Mouse (Mus musculus) MEL (cell line): Measurements from ENCODE around the gene Gm49378. TPM values are rescaled to one million over a fixed set of nuclear protein-coding genes. Genes with fewer than 3 reads are reported as not detected.

Experiments used
- DNase-seq: peaks from one replicate; pipeline ENCODE4 v3.0.0; 2011; ENCODE audit warnings: low read depth, low spot score
- H3K27ac ChIP-seq: 2 replicates; pipeline ENCODE4 v1.5.1; 2012; ENCODE audit warnings: low read depth, mild to moderate bottlenecking, control low read depth, low read length, moderate library complexity; ENCODE audit not compliant: control insufficient read depth
- H3K27me3 ChIP-seq, 2 experiments: fragments of 150-350 bp in 1 of 2; sonication (generic) in 1 of 2; 2 replicates each; pipeline ENCODE4 v1.6.1; 2012; ENCODE audit warnings: low read length in 2 of 2, mild to moderate bottlenecking in 2 of 2, improper control_type of control experiment in 1 of 2, moderate library complexity in 1 of 2; ENCODE audit not compliant: insufficient read depth in 2 of 2, control insufficient read depth in 1 of 2
- H3K36me3 ChIP-seq, 2 experiments: 2 replicates each; pipeline ENCODE4 v1.6.1; 2012 to 2014; ENCODE audit warnings: low read length in 2 of 2, improper control_type of control experiment in 1 of 2, inconsistent platforms in 1 of 2, mild to moderate bottlenecking in 1 of 2; ENCODE audit not compliant: insufficient read depth in 2 of 2, control insufficient read depth in 1 of 2
- H3K4me1 ChIP-seq, 2 experiments: fragments of 150-350 bp in 1 of 2; sonication (generic) in 1 of 2; 2 replicates each; pipeline ENCODE4 v1.6.1; 2012; ENCODE audit warnings: low read length in 2 of 2, improper control_type of control experiment in 1 of 2, mild to moderate bottlenecking in 1 of 2; ENCODE audit not compliant: insufficient read depth in 2 of 2, control insufficient read depth in 1 of 2
- H3K4me3 ChIP-seq, 2 experiments: fragments of 150-350 bp in 1 of 2; sonication (generic) in 1 of 2; 2 replicates each; pipeline ENCODE4 v1.5.1; 2012; ENCODE audit warnings: low read depth in 2 of 2, low read length in 2 of 2, mild to moderate bottlenecking in 2 of 2, moderate library complexity in 2 of 2, control low read depth in 1 of 2, improper control_type of control experiment in 1 of 2; ENCODE audit not compliant: control insufficient read depth in 1 of 2, insufficient read depth in 1 of 2
- H3K79me2 ChIP-seq: 2 replicates; pipeline ENCODE4 v1.6.1; 2012; ENCODE audit warnings: mild to moderate bottlenecking, low read length, moderate library complexity; ENCODE audit not compliant: control insufficient read depth, poor library complexity, insufficient read depth
- H3K9ac ChIP-seq: 2 replicates; pipeline ENCODE4 v1.6.1; 2012; ENCODE audit warnings: low read depth, mild to moderate bottlenecking, control low read depth, low read length, moderate library complexity; ENCODE audit not compliant: control insufficient read depth, poor library complexity, severe bottlenecking
- H3K9me3 ChIP-seq: fragments of 150-350 bp; sonication (generic); replicated peaks from 2 replicates; pipeline ENCODE4 v1.6.1; 2012; ENCODE audit warnings: mild to moderate bottlenecking, low read length, improper control_type of control experiment, moderate library complexity; ENCODE audit not compliant: insufficient read depth
- BHLHE40 ChIP-seq: IDR thresholded peaks from 2 replicates; pipeline ENCODE4 v1.6.1; 2012; ENCODE audit warnings: low read depth, mild to moderate bottlenecking, inconsistent platforms, low read length, improper control_type of control experiment, borderline replicate concordance
- CHD1 ChIP-seq: IDR thresholded peaks from 2 replicates; pipeline ENCODE4 v1.6.1; 2012; ENCODE audit warnings: low read depth, mild to moderate bottlenecking, inconsistent platforms, low read length, improper control_type of control experiment
- CHD2 ChIP-seq: IDR thresholded peaks from 2 replicates; pipeline ENCODE4 v1.6.1; 2011; ENCODE audit warnings: low read length, improper control_type of control experiment
- ELF1 ChIP-seq: IDR thresholded peaks from 2 replicates; pipeline ENCODE4 v1.6.1; 2014; ENCODE audit warnings: low read depth, mild to moderate bottlenecking, inconsistent platforms, low read length, improper control_type of control experiment, moderate library complexity
- GABPA ChIP-seq: IDR thresholded peaks from 2 replicates; pipeline ENCODE4 v1.6.1; 2012; ENCODE audit warnings: low read depth, mild to moderate bottlenecking, inconsistent platforms, low read length, improper control_type of control experiment, moderate library complexity
- KAT2A ChIP-seq: conservative IDR thresholded peaks from 2 replicates; pipeline ENCODE4 v1.6.1; 2012; ENCODE audit warnings: low read depth, low read length, improper control_type of control experiment, inconsistent platforms
- MAFK ChIP-seq: IDR thresholded peaks from 2 replicates; pipeline ENCODE4 v1.6.1; 2011; ENCODE audit warnings: low read depth, mild to moderate bottlenecking, low read length, improper control_type of control experiment, borderline replicate concordance
- MAX ChIP-seq: IDR thresholded peaks from 2 replicates; pipeline ENCODE4 v1.6.1; 2011; ENCODE audit warnings: low read length, improper control_type of control experiment
- MAZ ChIP-seq: IDR thresholded peaks from 2 replicates; pipeline ENCODE4 v1.6.1; 2012; ENCODE audit warnings: low read depth, mild to moderate bottlenecking, inconsistent platforms, low read length, improper control_type of control experiment
- MYB ChIP-seq: IDR thresholded peaks from 2 replicates; pipeline ENCODE4 v1.6.1; 2011; ENCODE audit warnings: mild to moderate bottlenecking, low read depth, low read length, improper control_type of control experiment
- NELFE ChIP-seq: IDR thresholded peaks from 2 replicates; pipeline ENCODE4 v1.6.1; 2011; ENCODE audit warnings: low read depth, low read length, improper control_type of control experiment
- POLR2AphosphoS2 ChIP-seq: IDR thresholded peaks from 2 replicates; pipeline ENCODE4 v1.6.1; 2011; ENCODE audit warnings: low read length, improper control_type of control experiment
- SIN3A ChIP-seq: IDR thresholded peaks from 2 replicates; pipeline ENCODE4 v1.6.1; 2012; ENCODE audit warnings: low read length, improper control_type of control experiment, inconsistent platforms
- SMC3 ChIP-seq: IDR thresholded peaks from 2 replicates; pipeline ENCODE4 v1.6.1; 2011; ENCODE audit warnings: low read depth, low read length, improper control_type of control experiment
- TCF12 ChIP-seq: IDR thresholded peaks from 2 replicates; pipeline ENCODE4 v1.6.1; 2014; ENCODE audit warnings: low read depth, mild to moderate bottlenecking, inconsistent platforms, low read length, improper control_type of control experiment, moderate library complexity
- UBTF ChIP-seq: IDR thresholded peaks from 2 replicates; pipeline ENCODE4 v1.6.1; 2012; ENCODE audit warnings: low read depth, mild to moderate bottlenecking, inconsistent platforms, low read length, improper control_type of control experiment, moderate library complexity, borderline replicate concordance; ENCODE audit not compliant: insufficient read depth
- USF1 ChIP-seq: IDR thresholded peaks from 2 replicates; pipeline ENCODE4 v1.6.1; 2014; ENCODE audit warnings: low read depth, mild to moderate bottlenecking, inconsistent platforms, low read length, improper control_type of control experiment, moderate library complexity
- ZKSCAN1 ChIP-seq: IDR thresholded peaks from 2 replicates; pipeline ENCODE4 v1.6.1; 2012; ENCODE audit warnings: low read depth, mild to moderate bottlenecking, inconsistent platforms, low read length, improper control_type of control experiment, moderate library complexity
- ZNF384 ChIP-seq: IDR thresholded peaks from 2 replicates; pipeline ENCODE4 v1.6.1; 2012; ENCODE audit warnings: low read depth, mild to moderate bottlenecking, inconsistent platforms, low read length, improper control_type of control experiment
- polyA plus RNA-seq, 2 experiments: library from polyadenylated mRNA; stranded (reverse) in 1 of 2; unstranded in 1 of 2; fragments of >175 nt in 1 of 2; fragments of >200 nt in 1 of 2; gene quantifications; 2 replicates each; pipeline versions ENCODE4 v1.2.1 to v1.2.4; 2012; ENCODE audit warnings: low replicate concordance in 2 of 2, low read depth in 1 of 2; ENCODE audit not compliant: insufficient read length in 2 of 2, insufficient read depth in 1 of 2, missing spikeins in 1 of 2
- total RNA-seq: library from RNA; depleted of rRNA; stranded (reverse); fragments of 300-350 nt; gene quantifications from 2 replicates; pipeline ENCODE4 v1.2.3, GENCODE M21; 2012

Gene Gm49378
- total and polyA plus RNA-seq, 3 experiments = 4.6 TPM; not detected in 2

GRCm38 (mm10) chr14:55617822-55618221, 19.9 kb downstream of the Gm49378 start, which contains the start of gene Rec8:
Gene Rec8 (plus strand): TSS chr14:55618037.
- peak within 1 kb of the TSS; percentile 69 for H3K27ac ChIP-seq
- H3K9ac ChIP-seq = peak within 1 kb of the TSS; percentile 49
- peaks cover 11 to 47% of the 10 kb centered on the region in 2 experiments for H3K4me1 ChIP-seq
- H3K4me3 ChIP-seq = peak within 1 kb of the TSS; percentile 47 to 57
- TF ChIP-seq USF1 (no peak), POLR2AphosphoS2 (no peak), SIN3A (no peak), NELFE (no peak)
- H3K79me2 ChIP-seq = no peaks in the 10 kb centered on the region
- H3K36me3 ChIP-seq = peaks cover 0 to 26% of the 10 kb centered on the region in 2 experiments; a peak in 2 of 4 replicates
- no peak for DNase-seq
- H3K27me3 ChIP-seq = no peaks in the 10 kb centered on the region
- H3K9me3 ChIP-seq = no peaks in the 10 kb centered on the region

DNA sequence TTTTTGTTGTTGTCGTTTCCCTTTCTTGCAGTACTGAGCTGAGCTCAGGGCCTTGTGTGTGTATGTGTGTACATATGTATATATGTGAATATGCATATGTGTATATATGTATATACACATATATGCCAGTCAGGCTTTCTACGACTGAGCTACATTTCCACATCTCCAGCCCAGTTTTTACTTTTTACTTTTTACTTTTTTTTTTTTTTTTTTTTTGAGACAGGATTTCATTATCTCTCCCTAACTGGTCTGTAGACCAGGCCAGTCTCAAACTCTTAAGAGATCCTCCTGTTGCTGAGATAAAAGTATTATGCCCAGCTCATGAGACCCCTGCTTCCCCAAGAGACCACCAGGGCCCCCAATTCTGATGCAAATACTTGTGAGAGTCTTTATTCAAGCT, 20.9 kb downstream of the Gm49378 start:
- Histone ChIP-seq H3K4me3 (no peak overlapping the region), H3K27ac (no peak overlapping the region), H3K79me2 (no peaks in the 10 kb centered on the region), H3K9me3 (no peaks in the 10 kb centered on the region), H3K9ac (no peak overlapping the region), H3K36me3 (peaks cover 0 to 27% of the 10 kb centered on the region in 2 experiments; a peak in 2 of 4 replicates), H3K4me1 (peaks cover 11 to 51% of the 10 kb centered on the region in 2 experiments), H3K27me3 (no peaks in the 10 kb centered on the region)
- DNase-seq = no peak
- TF ChIP-seq MAZ (no peak), MYB (no peak), MAX (no peak), NELFE (no peak), ZKSCAN1 (no peak), ZNF384 (peak; percentile 96)

DNA sequence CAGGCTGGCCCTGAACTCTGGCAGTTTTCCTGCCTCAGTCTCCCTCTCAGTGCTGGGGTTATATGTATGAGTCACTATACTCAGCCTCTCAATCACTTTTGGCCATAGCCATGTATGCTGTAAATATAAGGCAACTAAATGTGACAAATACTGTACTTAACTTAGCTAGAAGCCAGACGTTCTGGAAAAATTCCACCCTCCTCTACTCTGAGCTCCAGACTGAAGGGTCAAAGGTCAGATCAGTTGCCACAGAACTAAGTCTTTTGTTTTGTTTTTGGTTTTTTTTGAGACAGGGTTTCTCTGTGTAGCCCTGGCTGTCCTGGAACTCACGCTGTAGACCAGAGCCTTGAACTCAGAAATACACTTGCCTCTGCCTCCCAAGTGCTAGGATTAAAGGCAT, 21.8 kb downstream of the Gm49378 start:
- H3K9ac ChIP-seq = no peak overlapping the region
- no peaks in the 10 kb centered on the region for H3K79me2 ChIP-seq
- TF ChIP-seq KAT2A (no peak), POLR2AphosphoS2 (no peak), MAFK (no peak), GABPA (no peak), UBTF (no peak), ELF1 (no peak), TCF12 (no peak), SMC3 (no peak), BHLHE40 (no peak), CHD1 (no peak), CHD2 (no peak)
- no peaks in the 10 kb centered on the region for H3K9me3 ChIP-seq
- H3K4me3 ChIP-seq = no peak overlapping the region
- no peaks in the 10 kb centered on the region for H3K27me3 ChIP-seq
- no peak overlapping the region for H3K27ac ChIP-seq
- peaks cover 11 to 51% of the 10 kb centered on the region in 2 experiments for H3K4me1 ChIP-seq
- DNase-seq = no peak
- peaks cover 0 to 27% of the 10 kb centered on the region in 2 experiments; a peak in 2 of 4 replicates for H3K36me3 ChIP-seq
